Mouse (Mus musculus): Measurements from ENCODE around the gene Myh14.

DNA sequence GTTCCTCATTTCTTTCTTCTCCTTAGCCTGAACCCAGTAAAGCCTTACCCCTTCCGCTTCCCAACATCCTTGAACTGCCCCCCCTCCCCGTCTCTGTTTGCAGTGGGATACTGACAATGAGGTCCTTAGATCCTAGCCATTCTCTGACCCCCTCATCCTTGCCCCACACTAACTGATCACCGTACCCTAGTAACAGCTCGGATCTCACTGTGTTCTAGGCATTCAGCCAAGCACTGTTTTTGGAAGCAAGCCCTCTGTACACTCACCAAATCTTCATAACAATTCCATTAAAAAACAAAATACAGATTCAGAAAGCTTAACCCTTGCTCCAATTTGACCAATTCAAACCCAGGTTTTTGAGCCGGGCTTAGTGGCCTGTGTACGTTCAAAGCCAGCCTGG, 76.4 kb downstream of the Myh14 start:
- TF ChIP-seq GATA1 (IDR thresholded peaks at IDR 0.05; ENCODE audit: borderline replicate concordance, low read length) = no peak
- TF ChIP-seq FLI1 (IDR thresholded peaks at IDR 0.05; ENCODE audit: low read length) = no peak

All from megakaryocyte, embryonic 14.5 days (primary cell).